Mouse (Mus musculus): ENCODE measurements around the gene Tex50.

- TF ChIP-seq POLR2A (IDR thresholded peaks at IDR 0.05; ENCODE audit: extremely low read depth, insufficient read depth, low read length) (no peak), CTCF (IDR thresholded peaks at IDR 0.05; ENCODE audit: extremely low read depth, insufficient read depth, low read length) (no peak)
Observed at GRCm38 (mm10) chr1:161199856-161200255, 40.7 kb upstream of the Tex50 start.
